Mouse (Mus musculus): Measurements from ENCODE around the gene Arid1b. TPM values are rescaled to one million over a fixed set of nuclear protein-coding genes. Genes with fewer than 3 reads are reported as not detected.

The Arid1b gene
- total RNA-seq, 2 experiments from 2014 or later = 39.6 to 44.4 TPM

- peak; percentile 69 for DNase-seq
Measured at GRCm38 (mm10) chr17:4995561-4996051, 1.5 kb downstream of the Arid1b start.

- peak; percentile 62 for DNase-seq
Measured at GRCm38 (mm10) chr17:4996121-4996813, 2.1 kb downstream of the Arid1b start.

GRCm38 (mm10) chr17:4996814-4997549 is 2.9 kb downstream of the Arid1b start:
- DNase-seq = no peak

- DNase-seq = no peak
Measured at GRCm38 (mm10) chr17:4997968-4998367, 3.8 kb downstream of the Arid1b start.

GRCm38 (mm10) chr17:4999256-4999655 is 5.1 kb downstream of the Arid1b start:
- no peak for DNase-seq

GRCm38 (mm10) chr17:5000001-5000400 is 5.9 kb downstream of the Arid1b start:
- DNase-seq = no peak

- DNase-seq = no peak
Measured at GRCm38 (mm10) chr17:5000871-5001270, 6.7 kb downstream of the Arid1b start.

- no peak for DNase-seq
Measured at GRCm38 (mm10) chr17:5001531-5002131, 7.5 kb downstream of the Arid1b start.

GRCm38 (mm10) chr17:5002937-5003508 is 8.9 kb downstream of the Arid1b start:
- DNase-seq = no peak

GRCm38 (mm10) chr17:5004266-5004665 is 10.1 kb downstream of the Arid1b start:
- no peak for DNase-seq

- DNase-seq = no peak
Measured at GRCm38 (mm10) chr17:5004706-5005105, 10.6 kb downstream of the Arid1b start.

- DNase-seq = no peak
Measured at GRCm38 (mm10) chr17:5005285-5005684, 11.2 kb downstream of the Arid1b start.

GRCm38 (mm10) chr17:5007156-5007658 is 13.1 kb downstream of the Arid1b start:
- no peak for DNase-seq

- DNase-seq = no peak
Measured at GRCm38 (mm10) chr17:5008236-5008635, 14.1 kb downstream of the Arid1b start.

- no peak for DNase-seq
Measured at GRCm38 (mm10) chr17:5008761-5009160, 14.6 kb downstream of the Arid1b start.

- no peak for DNase-seq
Measured at GRCm38 (mm10) chr17:5009526-5010260, 15.6 kb downstream of the Arid1b start.

- DNase-seq = no peak
Measured at GRCm38 (mm10) chr17:5010781-5011180, 16.6 kb downstream of the Arid1b start.

GRCm38 (mm10) chr17:5012091-5012490 is 18.0 kb downstream of the Arid1b start:
- no peak for DNase-seq

- DNase-seq = no peak
Measured at GRCm38 (mm10) chr17:5012517-5012916, 18.4 kb downstream of the Arid1b start.

- DNase-seq = no peak
Measured at GRCm38 (mm10) chr17:5014327-5014957, 20.3 kb downstream of the Arid1b start.

GRCm38 (mm10) chr17:5016404-5016803 is 22.3 kb downstream of the Arid1b start:
- DNase-seq = no peak
